Mouse (Mus musculus): ENCODE measurements around the gene Csf2ra.
A peak's percentile ranks its signal among the peaks of the same experiment; 100 is the strongest.
"Not testable (repeated sequence)": the region's sequence is repeated elsewhere in the genome, so short reads cannot be mapped to it uniquely, and the experiment has no call there.

The Csf2ra gene

GRCm38 (mm10) chr19:61227941-61228701 lies at the start of gene Csf2ra:
Gene Csf2ra, minus strand, starts transcription at chr19:61228429.
- peak; percentile 22 for DNase-seq (ENCODE audit: low spot score)

GRCm38 (mm10) chr19:61275446-61275845 lies 47.2 kb upstream of the Csf2ra start:
- no peak for DNase-seq (ENCODE audit: low spot score)

GRCm38 (mm10) chr19:61269141-61269540 lies 40.9 kb upstream of the Csf2ra start:
- not testable (repeated sequence) for DNase-seq (ENCODE audit: low spot score)

- no peak for DNase-seq (ENCODE audit: low spot score)
Measured at GRCm38 (mm10) chr19:61267141-61267540, 38.9 kb upstream of the Csf2ra start.

- peak; percentile 37 for DNase-seq (ENCODE audit: low spot score)
Measured at GRCm38 (mm10) chr19:61266651-61267050, 38.4 kb upstream of the Csf2ra start.

- DNase-seq (ENCODE audit: low spot score) = peak; percentile 42
Measured at GRCm38 (mm10) chr19:61266246-61266615, 38.0 kb upstream of the Csf2ra start.

- peak; percentile 65 for DNase-seq (ENCODE audit: low spot score)
Measured at GRCm38 (mm10) chr19:61265349-61266245, 37.4 kb upstream of the Csf2ra start.

- no peak for DNase-seq (ENCODE audit: low spot score)
Measured at GRCm38 (mm10) chr19:61264933-61265332, 36.7 kb upstream of the Csf2ra start.

GRCm38 (mm10) chr19:61264227-61264626 lies 36.0 kb upstream of the Csf2ra start:
- no peak for DNase-seq (ENCODE audit: low spot score)

- DNase-seq (ENCODE audit: low spot score) = no peak
Measured at GRCm38 (mm10) chr19:61261241-61261640, 33.0 kb upstream of the Csf2ra start.

- DNase-seq (ENCODE audit: low spot score) = no peak
Measured at GRCm38 (mm10) chr19:61257733-61258132, 29.5 kb upstream of the Csf2ra start.

- no peak for DNase-seq (ENCODE audit: low spot score)
Measured at GRCm38 (mm10) chr19:61256166-61256887, 28.1 kb upstream of the Csf2ra start.

- DNase-seq (ENCODE audit: low spot score) = not testable (repeated sequence)
Measured at GRCm38 (mm10) chr19:61247334-61247733, 19.1 kb upstream of the Csf2ra start.

- DNase-seq (ENCODE audit: low spot score) = no peak
Measured at GRCm38 (mm10) chr19:61244721-61245436, 16.6 kb upstream of the Csf2ra start.

GRCm38 (mm10) chr19:61237967-61238366 lies 9.7 kb upstream of the Csf2ra start:
- no peak for DNase-seq (ENCODE audit: low spot score)

- DNase-seq (ENCODE audit: low spot score) = no peak
Measured at GRCm38 (mm10) chr19:61234532-61234931, 6.3 kb upstream of the Csf2ra start.

GRCm38 (mm10) chr19:61226928-61227854 lies 1.0 kb downstream of the Csf2ra start:
- DNase-seq (ENCODE audit: low spot score) = peak; percentile 91

- peak; percentile 84 for DNase-seq (ENCODE audit: low spot score)
Measured at GRCm38 (mm10) chr19:61226401-61226927, 1.8 kb downstream of the Csf2ra start.

- peak; percentile 86 for DNase-seq (ENCODE audit: low spot score)
Measured at GRCm38 (mm10) chr19:61225526-61226400, 2.5 kb downstream of the Csf2ra start.

Measured in ovary, postnatal 36 days (tissue).